In the genomic region with DNA sequence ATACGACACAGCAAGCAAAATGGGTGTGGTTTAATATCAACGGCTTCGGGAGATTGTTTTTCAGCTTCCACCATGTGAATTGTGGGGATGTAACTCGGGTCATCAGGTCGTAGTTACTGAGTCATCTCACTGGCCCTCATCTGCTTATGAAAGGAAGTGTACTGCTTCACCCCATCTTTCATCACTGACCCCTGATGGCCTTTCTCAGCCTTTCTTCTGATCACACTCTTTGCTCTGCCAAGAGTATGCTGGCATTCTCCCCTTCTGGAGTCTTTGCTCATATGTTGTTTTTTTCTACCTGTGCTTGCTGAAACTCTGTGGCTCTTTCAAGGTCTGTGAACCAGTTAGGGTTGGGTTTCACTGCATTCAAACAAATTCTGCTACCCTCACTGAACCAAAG, we compare ENCODE assay signal across 34 mouse cellular contexts. TPM values are rescaled to one million over a fixed set of nuclear protein-coding genes. Genes with fewer than 3 reads are reported as not detected.
A peak's percentile ranks its signal among the peaks of the same experiment; 100 is the strongest.
DNase-seq lines count a peak whose midpoint lies in the region; ATAC-seq and TF ChIP-seq lines count a peak whose summit lies in the region.
"Had no signal": no experiment of that assay in that cellular context is flagged by ENCODE, and none has a peak within 500 bp of the region (broad histone marks: within the 10 kb centered on the region; RNA-seq: fewer than 3 reads in every experiment).

No protein-coding gene starts in this region.

- no peak overlapping the region for H3K27ac ChIP-seq in liver, adult 2 months (replicated peaks; ENCODE audit: insufficient read depth, low read depth, low read length)
- no peak overlapping the region for H3K27ac ChIP-seq in liver, postnatal 0 days (ENCODE audit: low read depth)
- no peak overlapping the region for H3K27ac ChIP-seq in forebrain, embryonic 10.5 days
- H3K27ac ChIP-seq: embryonic facial prominence, embryonic 10.5 days; embryonic facial prominence, embryonic 13.5 days; heart, embryonic 15.5 days; hindbrain, embryonic 14.5 days; hindbrain, postnatal 0 days had no signal

- no peaks in the 10 kb centered on the region for H3K4me1 ChIP-seq in liver, adult 2 months (ENCODE audit: control insufficient read depth, insufficient read depth, low read length)
- no peaks in the 10 kb centered on the region for H3K4me1 ChIP-seq in liver, postnatal 0 days (ENCODE audit: insufficient read depth)
- no peaks in the 10 kb centered on the region for H3K4me1 ChIP-seq in forebrain, embryonic 10.5 days
- H3K4me1 ChIP-seq: embryonic facial prominence, embryonic 10.5 days; heart, embryonic 12.5 days; heart, embryonic 15.5 days had no signal

- no peaks in the 10 kb centered on the region for H3K9me3 ChIP-seq in liver, postnatal 0 days (ENCODE audit: low read length)
- H3K9me3 ChIP-seq in forebrain, embryonic 10.5 days: no peaks in the 10 kb centered on the region
- H3K9me3 ChIP-seq: embryonic facial prominence, embryonic 10.5 days; embryonic facial prominence, embryonic 13.5 days; heart, embryonic 12.5 days; heart, embryonic 15.5 days had no signal

- DNase-seq in adrenal gland, adult 2 months: peak; percentile 59
- DNase-seq in adrenal gland, adult 18-20 months (ENCODE audit: low spot score in 2 of 2): no peak
- peak; percentile 73 for DNase-seq in liver, adult 2 months (ENCODE audit: extremely low read depth, low read depth, low spot score)
- no peak for DNase-seq in liver, postnatal 0 days
- peak; percentile 14 to 18 for DNase-seq in adrenal gland, postnatal 36 days
- DNase-seq in adipocyte (ENCODE audit: low spot score): no peak
- no peak for DNase-seq in forebrain, embryonic 10.5 days (ENCODE audit: extremely low spot score, low spot score)
- DNase-seq: cerebellum, adult 11-12 months; cerebellum, adult 8-10 months; cerebellum, postnatal 10 days; cerebellum, postnatal 36 days; embryo, embryonic 11 days; gastrocnemius, postnatal 10 days; gastrocnemius, postnatal 36 days; heart, adult 18-20 months; heart, postnatal 10 days; heart, postnatal 4 days; kidney, adult 18-20 months; kidney, adult 9 months had no signal

- no peaks in the 10 kb centered on the region for H3K36me3 ChIP-seq in liver, adult 2 months (ENCODE audit: control insufficient read depth, insufficient read depth, low read length)
- H3K36me3 ChIP-seq in liver, postnatal 0 days (replicated peaks; ENCODE audit: insufficient read depth, low read length): no peaks in the 10 kb centered on the region
- no peaks in the 10 kb centered on the region for H3K36me3 ChIP-seq in forebrain, embryonic 10.5 days (replicated peaks)
- H3K36me3 ChIP-seq: embryonic facial prominence, embryonic 10.5 days; embryonic facial prominence, embryonic 13.5 days; heart, embryonic 12.5 days; heart, embryonic 15.5 days had no signal

- TF ChIP-seq CTCF in liver, adult 2 months (IDR thresholded peaks at IDR 0.05; ENCODE audit: low read depth, low read length): no peak
- TF ChIP-seq CTCF in liver, postnatal 0 days (IDR thresholded peaks at IDR 0.05; ENCODE audit: low read depth): no peak

- ATAC-seq in liver, postnatal 0 days: no peak
- peak; percentile 50; the same call in 1 of the 2 replicates for ATAC-seq in monocyte, adult 5-6 weeks (replicated peaks; ENCODE audit: insufficient number of reproducible peaks, low FRiP score, low TSS enrichment, poor library complexity, severe bottlenecking)
- ATAC-seq: CD4-positive, CD25-positive, alpha-beta regulatory T cell, adult 4 months; forebrain, embryonic 14.5 days; hindbrain, postnatal 0 days; inflammation-experienced regulatory T-cells, adult 6 months; intestine, embryonic 16.5 days had no signal

- WGBS in liver, adult 2 months: 62% methylated on average over 5 of the region's 5 CpGs
- WGBS in liver, postnatal 0 days (ENCODE audit: insufficient replicate concordance): 64% methylated on average over 5 of the region's 5 CpGs
- WGBS in forebrain, embryonic 10.5 days: 87% methylated on average over 5 of the region's 5 CpGs

- no peak overlapping the region for H3K4me2 ChIP-seq in liver, postnatal 0 days (ENCODE audit: low read depth, low read length)
- H3K4me2 ChIP-seq: embryonic facial prominence, embryonic 13.5 days; heart, embryonic 12.5 days; heart, embryonic 15.5 days; hindbrain, embryonic 14.5 days had no signal

- H3K27me3 ChIP-seq in liver, adult 2 months (ENCODE audit: control insufficient read depth, insufficient read depth, low read length): no peaks in the 10 kb centered on the region
- H3K27me3 ChIP-seq in liver, postnatal 0 days (ENCODE audit: insufficient read depth, low read length): no peaks in the 10 kb centered on the region
- no peaks in the 10 kb centered on the region for H3K27me3 ChIP-seq in forebrain, embryonic 10.5 days (ENCODE audit: poor library complexity, severe bottlenecking)
- H3K27me3 ChIP-seq: embryonic facial prominence, embryonic 13.5 days; heart, embryonic 12.5 days; heart, embryonic 15.5 days had no signal

- no peak for TF ChIP-seq POLR2A in liver, adult 2 months (IDR thresholded peaks at IDR 0.05; ENCODE audit: extremely low read depth, insufficient read depth, low read length)

- H3K79me2 ChIP-seq in liver, adult 2 months (ENCODE audit: control insufficient read depth, insufficient read depth, low read length): no peaks in the 10 kb centered on the region

- H3K9ac ChIP-seq in liver, adult 2 months (ENCODE audit: low read depth, low read length): no peak overlapping the region
- H3K9ac ChIP-seq in liver, postnatal 0 days (replicated peaks): no peak overlapping the region
- H3K9ac ChIP-seq: embryonic facial prominence, embryonic 13.5 days; heart, embryonic 12.5 days; heart, embryonic 15.5 days; hindbrain, embryonic 14.5 days had no signal

- TF ChIP-seq EP300 in liver, postnatal 0 days (IDR thresholded peaks at IDR 0.05; ENCODE audit: low read depth): no peak

- H3K4me3 ChIP-seq in liver, adult 2 months (ENCODE audit: insufficient read depth, low read depth, low read length): no peak overlapping the region
- no peak overlapping the region for H3K4me3 ChIP-seq in liver, postnatal 0 days (ENCODE audit: low read depth, low read length)
- H3K4me3 ChIP-seq in forebrain, embryonic 10.5 days: no peak overlapping the region
- H3K4me3 ChIP-seq: embryonic facial prominence, embryonic 10.5 days; embryonic facial prominence, embryonic 13.5 days; heart, embryonic 12.5 days; heart, embryonic 15.5 days had no signal

RNA-seq across cellular contexts. Expression of gene Tgm3, which starts 50.6 kb away (rescaled TPM):
- 1 to 10 TPM in 1 of 2 experiments, under 1 TPM in 1; 0.48 to 3.3 TPM for total RNA-seq in adrenal gland, adult 2 months (2021)
- polyA plus RNA-seq in adrenal gland, adult 2 months (2012; rRNA removed): 0.65 and 1.2 TPM in 2 replicates
- 1 to 10 TPM in 1 of 2 experiments, under 1 TPM in 1; 0.10 to 5.3 TPM for total RNA-seq in adrenal gland, adult 18-20 months (2021)
- not detected in 2 replicates for total RNA-seq in liver, adult 2 months (2014; rRNA removed)
- polyA plus RNA-seq in liver, adult 2 months (2012; rRNA removed): 0.05 and 0.17 TPM in 2 replicates
- polyA plus RNA-seq in liver, postnatal 0 days (2015; fragmentation: Nextera tagmentation; extraction: Ambion mirVana): not detected in 2 replicates
- total RNA-seq in adrenal gland, postnatal 36 days (2021): under 1 TPM; 0.13 to 0.63 TPM
- total RNA-seq in monocyte, adult 5-6 weeks (2017): 4.0 to 8.1 TPM (median 6.0 TPM) in 3 replicates
- not detected in 2 replicates for polyA plus RNA-seq in forebrain, embryonic 10.5 days (2016; fragmentation: Nextera tagmentation; extraction: Ambion mirVana)
- total RNA-seq: gastrocnemius, adult 18-20 months; gastrocnemius, postnatal 36 days; hindbrain, postnatal 0 days; MEL had no signal
- polyA plus RNA-seq: C2C12; CD4-positive, CD25-positive, alpha-beta regulatory T cell, adult 4 months; embryonic facial prominence, embryonic 10.5 days; forebrain, embryonic 11.5 days; forebrain, embryonic 14.5 days; heart, embryonic 15.5 days; inflammation-experienced regulatory T-cells, adult 6 months had no signal

Comparison
In these comparisons a context has a peak if more than half of its experiments do, and no peak if none do; other contexts are left out.
1. DNase-seq: peak in adrenal gland, adult 2 months (single experiment), liver, adult 2 months (single experiment) and adrenal gland, postnatal 36 days (2 of 2); none in adrenal gland, adult 18-20 months (0 of 2), liver, postnatal 0 days (single experiment), adipocyte (single experiment) and forebrain, embryonic 10.5 days (single experiment).